Mouse (Mus musculus): ENCODE measurements around the gene Stk40. TPM values are rescaled to one million over a fixed set of nuclear protein-coding genes. Genes with fewer than 3 reads are reported as not detected.
"Not testable (repeated sequence)": the region's sequence is repeated elsewhere in the genome, so short reads cannot be mapped to it uniquely, and the experiment has no call there.

Gene Stk40
- polyA plus RNA-seq, 1 experiment from 2014 or later = 41.3 TPM

- WGBS = 82% methylated on average over 9 of the region's 9 CpGs
Observed at GRCm38 (mm10) chr4:126083021-126083420, 20.7 kb upstream of the Stk40 start.

GRCm38 (mm10) chr4:126084382-126084781, 19.4 kb upstream of the Stk40 start:
- Histone ChIP-seq H3K4me2 (no peak overlapping the region), H3K9me3 (replicated peaks) (no peaks in the 10 kb centered on the region), H3K4me3 (replicated peaks) (no peak overlapping the region), H3K9ac (no peak overlapping the region), H3K27ac (no peak overlapping the region), H3K4me1 (peaks cover 10% of the 10 kb centered on the region), H3K27me3 (no peaks in the 10 kb centered on the region), H3K36me3 (0 out of 2 replicates have a peak, but pooled peaks cover 5% of the 10 kb centered on the region)
- 70% methylated on average over 8 of the region's 8 CpGs for WGBS
- no peak for ATAC-seq (replicated peaks; ENCODE audit: low FRiP score)

More at GRCm38 (mm10) chr4:126083021-126083420, 20.7 kb upstream of the Stk40 start:
- no peak for ATAC-seq (replicated peaks; ENCODE audit: low FRiP score)
- no peak overlapping the region for H3K9ac ChIP-seq
- no peaks in the 10 kb centered on the region for H3K9me3 ChIP-seq (replicated peaks)
- H3K4me2 ChIP-seq = no peak overlapping the region
- H3K27me3 ChIP-seq = no peaks in the 10 kb centered on the region
- H3K36me3 ChIP-seq = 0 out of 2 replicates have a peak, but pooled peaks cover 5% of the 10 kb centered on the region
- H3K4me3 ChIP-seq (replicated peaks) = no peak overlapping the region
- H3K4me1 ChIP-seq = peaks cover 8% of the 10 kb centered on the region
- H3K27ac ChIP-seq = no peak overlapping the region

GRCm38 (mm10) chr4:126085996-126086576, 17.7 kb upstream of the Stk40 start:
- peaks cover 10% of the 10 kb centered on the region for H3K4me1 ChIP-seq
- H3K4me2 ChIP-seq = no peak overlapping the region
- peak; percentile 74 for ATAC-seq (replicated peaks; ENCODE audit: low FRiP score)
- no peaks in the 10 kb centered on the region for H3K9me3 ChIP-seq (replicated peaks)
- H3K27me3 ChIP-seq = no peaks in the 10 kb centered on the region
- no peak overlapping the region for H3K9ac ChIP-seq
- H3K36me3 ChIP-seq = 0 out of 2 replicates have a peak, but pooled peaks cover 5% of the 10 kb centered on the region
- H3K27ac ChIP-seq = peak overlapping the region; percentile 67
- H3K4me3 ChIP-seq (replicated peaks) = no peak overlapping the region
- WGBS = 20% methylated on average over 7 of the region's 7 CpGs

GRCm38 (mm10) chr4:126090101-126090847, 13.5 kb upstream of the Stk40 start:
- Histone ChIP-seq H3K9me3 (replicated peaks) (no peaks in the 10 kb centered on the region), H3K27me3 (no peaks in the 10 kb centered on the region), H3K4me1 (peaks cover 10% of the 10 kb centered on the region), H3K36me3 (no peaks in the 10 kb centered on the region), H3K27ac (no peak overlapping the region), H3K4me3 (replicated peaks) (no peak overlapping the region), H3K9ac (no peak overlapping the region), H3K4me2 (no peak overlapping the region)
- 60% methylated on average over 7 of the region's 7 CpGs for WGBS
- ATAC-seq (replicated peaks; ENCODE audit: low FRiP score) = no peak

- WGBS = 74% methylated on average over 4 of the region's 4 CpGs
- H3K9ac ChIP-seq = no peak overlapping the region
- ATAC-seq (replicated peaks; ENCODE audit: low FRiP score) = no peak
Observed at GRCm38 (mm10) chr4:126090848-126091124, 13.0 kb upstream of the Stk40 start.

DNA sequence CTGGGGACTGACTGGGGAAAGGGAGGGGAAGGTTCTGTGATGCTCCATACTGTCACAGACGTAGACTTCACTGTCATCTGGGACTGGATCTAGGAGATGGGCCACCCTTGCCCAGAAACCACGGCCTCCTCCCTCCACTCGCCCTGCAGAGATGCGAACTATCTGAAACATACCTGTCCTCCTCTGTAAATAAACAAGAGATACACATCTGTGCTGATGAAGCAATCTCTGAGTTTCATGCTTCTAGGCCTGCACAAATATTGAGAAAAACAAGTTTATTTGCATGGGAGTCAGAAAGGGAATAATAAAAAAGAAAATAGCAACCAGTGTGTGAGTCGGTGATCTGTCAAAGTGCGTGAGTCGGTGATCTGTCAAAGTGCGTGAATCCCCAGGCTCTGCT, 11.9 kb upstream of the Stk40 start:
- peaks cover 4% of the 10 kb centered on the region for H3K4me1 ChIP-seq
- H3K27ac ChIP-seq = no peak overlapping the region
- no peaks in the 10 kb centered on the region for H3K27me3 ChIP-seq
- H3K9me3 ChIP-seq (replicated peaks) = no peaks in the 10 kb centered on the region
- WGBS = 80% methylated on average over 8 of the region's 8 CpGs
- no peak for ATAC-seq (replicated peaks; ENCODE audit: low FRiP score)
- H3K4me3 ChIP-seq (replicated peaks) = no peak overlapping the region
- H3K4me2 ChIP-seq = no peak overlapping the region
- H3K9ac ChIP-seq = no peak overlapping the region
- no peaks in the 10 kb centered on the region for H3K36me3 ChIP-seq

More at GRCm38 (mm10) chr4:126090848-126091124, 13.0 kb upstream of the Stk40 start:
- H3K4me3 ChIP-seq (replicated peaks) = no peak overlapping the region
- H3K27ac ChIP-seq = no peak overlapping the region
- peaks cover 10% of the 10 kb centered on the region for H3K4me1 ChIP-seq
- no peaks in the 10 kb centered on the region for H3K9me3 ChIP-seq (replicated peaks)
- H3K4me2 ChIP-seq = no peak overlapping the region
- H3K36me3 ChIP-seq = no peaks in the 10 kb centered on the region
- no peaks in the 10 kb centered on the region for H3K27me3 ChIP-seq

GRCm38 (mm10) chr4:126095622-126096430, 7.9 kb upstream of the Stk40 start:
- peaks cover 15% of the 10 kb centered on the region for H3K4me1 ChIP-seq
- not testable (repeated sequence) for H3K27ac ChIP-seq; ATAC-seq (replicated peaks; ENCODE audit: low FRiP score); H3K27me3 ChIP-seq; H3K9me3 ChIP-seq (replicated peaks); H3K9ac ChIP-seq
- peak overlapping the region; percentile 61 for H3K4me2 ChIP-seq
- WGBS = 53% methylated on average over 14 of the region's 14 CpGs
- H3K4me3 ChIP-seq (replicated peaks) = peak overlapping the region; percentile 79
- peaks cover 14% of the 10 kb centered on the region for H3K36me3 ChIP-seq

DNA sequence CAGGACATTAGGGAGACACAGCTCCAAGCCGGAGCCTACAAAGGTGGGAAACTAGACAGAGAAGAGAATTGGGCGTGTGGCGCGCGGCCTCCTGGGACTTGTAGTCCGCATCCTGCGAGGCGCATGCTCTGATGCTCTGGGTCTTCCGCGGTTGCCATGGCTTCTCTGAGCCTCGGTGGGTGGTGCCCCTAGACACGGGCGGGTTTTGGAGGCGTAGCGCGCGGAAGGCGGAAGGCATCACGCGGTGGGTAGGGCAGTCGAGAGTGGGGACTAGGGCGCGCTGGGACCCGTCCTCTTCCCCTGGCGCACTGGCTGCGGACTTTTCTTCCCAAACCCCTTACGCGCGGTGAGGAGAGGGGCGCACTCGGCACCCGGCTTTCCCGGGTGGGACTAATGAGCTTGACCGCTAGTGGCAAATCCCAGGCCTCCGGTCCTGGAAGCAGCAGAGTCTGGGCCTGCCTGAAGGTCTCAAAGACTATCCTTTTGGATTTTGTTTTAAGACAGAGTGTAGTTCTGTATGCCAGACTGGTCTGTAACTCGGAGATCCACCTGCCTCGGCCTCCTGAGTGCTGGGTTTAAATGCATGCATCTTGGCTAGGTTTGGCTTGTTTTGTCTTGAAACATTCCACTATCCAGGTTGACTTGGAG, 7.2 kb upstream of the Stk40 start, which contains the start of gene Lsm10:
Lsm10 (plus strand) TSS at position 160 of the 648 bp plus-strand sequence.
- Histone ChIP-seq H3K4me1 (peaks cover 15% of the 10 kb centered on the region), H3K4me2 (peak within 1 kb of the TSS; percentile 61), H3K4me3 (replicated peaks) (peak within 1 kb of the TSS; percentile 79), H3K27me3 (no peaks in the 10 kb centered on the region), H3K36me3 (peaks cover 14% of the 10 kb centered on the region), H3K27ac (peak within 1 kb of the TSS; percentile 86), H3K9me3 (replicated peaks) (no peaks in the 10 kb centered on the region), H3K9ac (peak within 1 kb of the TSS; percentile 77)
- peak; percentile 98 for ATAC-seq (replicated peaks; ENCODE audit: low FRiP score)
- 3% methylated on average over 35 of the region's 37 CpGs for WGBS

DNA sequence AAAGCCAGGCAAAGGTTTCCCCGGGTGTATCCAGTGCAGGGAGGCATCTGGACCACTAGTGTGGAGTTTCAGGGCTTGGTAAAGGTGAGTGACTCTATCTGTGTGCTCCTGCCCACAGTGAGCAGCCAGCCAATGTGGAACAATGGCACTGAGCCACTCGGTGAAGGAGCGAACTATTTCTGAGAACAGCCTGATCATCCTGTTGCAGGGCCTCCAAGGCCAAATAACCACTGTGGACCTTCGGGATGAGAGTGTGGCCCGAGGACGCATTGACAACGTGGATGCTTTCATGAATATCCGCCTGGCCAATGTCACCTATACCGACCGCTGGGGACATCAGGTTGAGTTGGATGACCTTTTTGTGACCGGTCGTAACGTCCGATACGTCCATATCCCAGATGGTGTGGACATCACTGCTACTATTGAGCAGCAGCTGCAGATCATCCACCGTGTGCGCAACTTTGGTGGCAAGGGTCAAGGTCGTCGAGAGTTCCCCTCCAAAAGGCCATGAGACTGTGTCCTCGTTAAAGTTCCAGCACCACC, 6.0 kb upstream of the Stk40 start:
- H3K9me3 ChIP-seq (replicated peaks) = no peaks in the 10 kb centered on the region
- H3K27me3 ChIP-seq = no peaks in the 10 kb centered on the region
- peaks cover 14% of the 10 kb centered on the region for H3K36me3 ChIP-seq
- no peak overlapping the region for H3K27ac ChIP-seq
- no peak overlapping the region for H3K4me3 ChIP-seq (replicated peaks)
- 88% methylated on average over 20 of the region's 20 CpGs for WGBS
- 0 out of 2 replicates have a peak overlapping the region, but pooled peaks have one; percentile 77 for H3K9ac ChIP-seq
- H3K4me1 ChIP-seq = peaks cover 25% of the 10 kb centered on the region
- no peak overlapping the region for H3K4me2 ChIP-seq
- no peak for ATAC-seq (replicated peaks; ENCODE audit: low FRiP score)

DNA sequence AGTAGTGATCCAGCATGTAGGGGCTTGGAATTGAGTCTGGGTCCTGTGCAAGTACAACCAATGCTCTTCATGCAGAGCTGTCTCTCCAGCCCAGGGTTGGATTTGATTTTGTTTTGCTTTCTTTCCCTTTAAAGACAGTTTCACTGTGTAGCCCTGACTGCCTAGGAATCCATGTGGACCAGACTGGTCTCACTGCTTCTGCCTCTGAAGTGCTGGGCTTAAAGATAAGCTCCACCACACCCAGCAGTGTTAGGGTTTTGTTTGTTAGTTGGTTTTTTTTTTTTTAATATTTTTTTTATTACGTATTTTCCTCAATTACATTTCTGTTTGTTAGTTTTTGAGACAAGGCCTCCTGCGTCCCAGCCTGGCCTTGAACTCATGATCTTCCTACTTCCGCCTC, 4.4 kb upstream of the Stk40 start:
- H3K4me3 ChIP-seq (replicated peaks) = no peak overlapping the region
- no peak overlapping the region for H3K4me2 ChIP-seq
- H3K27me3 ChIP-seq = no peaks in the 10 kb centered on the region
- H3K4me1 ChIP-seq = peaks cover 33% of the 10 kb centered on the region
- no peaks in the 10 kb centered on the region for H3K9me3 ChIP-seq (replicated peaks)
- H3K9ac ChIP-seq = no peak overlapping the region
- ATAC-seq (replicated peaks; ENCODE audit: low FRiP score) = no peak
- 86% methylated on average over 3 of the region's 3 CpGs for WGBS
- no peak overlapping the region for H3K27ac ChIP-seq
- peaks cover 14% of the 10 kb centered on the region for H3K36me3 ChIP-seq

DNA sequence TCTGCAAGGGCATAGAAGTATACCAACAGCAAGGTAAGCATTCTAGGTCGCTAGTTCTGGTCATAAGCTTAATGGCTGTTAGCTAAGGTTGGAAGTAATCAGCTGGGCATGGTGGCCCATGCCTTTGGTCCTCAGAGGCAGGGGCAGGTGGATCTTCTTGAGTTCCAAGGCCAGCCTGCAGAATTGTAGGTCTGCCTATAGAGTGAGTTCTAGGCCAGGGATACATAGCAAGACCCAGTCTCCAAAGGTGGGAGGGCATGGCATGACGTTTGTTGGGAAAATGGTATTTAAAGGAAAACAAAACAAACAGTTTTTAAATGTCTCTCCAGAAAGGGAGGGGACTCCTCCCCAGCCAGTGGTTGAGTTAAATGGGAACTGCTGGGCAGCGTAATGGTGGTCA, 3.0 kb upstream of the Stk40 start:
- no peak overlapping the region for H3K9ac ChIP-seq
- H3K36me3 ChIP-seq = peaks cover 14% of the 10 kb centered on the region
- no peaks in the 10 kb centered on the region for H3K9me3 ChIP-seq (replicated peaks)
- H3K4me2 ChIP-seq = no peak overlapping the region
- whole genome bisulfite sequencing = 82% methylated on average over 3 of the region's 3 CpGs
- ATAC-seq (replicated peaks; ENCODE audit: low FRiP score) = no peak
- H3K4me3 ChIP-seq (replicated peaks) = no peak overlapping the region
- H3K27ac ChIP-seq = no peak overlapping the region
- peaks cover 47% of the 10 kb centered on the region for H3K4me1 ChIP-seq
- no peaks in the 10 kb centered on the region for H3K27me3 ChIP-seq
